Mouse (Mus musculus) lung, postnatal 0 days (tissue): ENCODE measurements around the gene Fbn1.

Experiments used
- CTCF ChIP-seq: IDR thresholded peaks from 2 replicates; pipeline ENCODE4 v1.5.1; 2016; ENCODE audit warnings: antibody characterized with exemption, mild to moderate bottlenecking
- EP300 ChIP-seq: IDR thresholded peaks from 2 replicates; pipeline ENCODE4 v1.6.1; 2016; ENCODE audit warnings: antibody characterized with exemption, mild to moderate bottlenecking, control low read depth

- TF ChIP-seq EP300, result no peak
- TF ChIP-seq CTCF, result no peak
Measured at GRCm38 (mm10) chr2:125449361-125449760, 58.4 kb downstream of the Fbn1 start.
